Mouse (Mus musculus) kidney, adult 8-10 months (tissue): ENCODE results near the gene Gm17622.
A peak's percentile ranks its signal among the peaks of the same experiment; 100 is the strongest.

ENCODE experiments used
- DNase-seq, 2 experiments: peaks; one replicate each; pipeline ENCODE4 v3.0.0; 2022

Gene Gm17622

GRCm38 (mm10) chr13:96511893-96512292, 21.4 kb downstream of the Gm17622 start:
- DNase-seq, result no peak

- DNase-seq, result no peak
Measured at GRCm38 (mm10) chr13:96514154-96514942, 23.8 kb downstream of the Gm17622 start.

GRCm38 (mm10) chr13:96516249-96516648, 25.7 kb downstream of the Gm17622 start:
- DNase-seq, result no peak

GRCm38 (mm10) chr13:96517335-96517734, 26.8 kb downstream of the Gm17622 start:
- DNase-seq, result no peak

GRCm38 (mm10) chr13:96521294-96521693, 30.8 kb downstream of the Gm17622 start:
- DNase-seq, result no peak

GRCm38 (mm10) chr13:96527022-96527421, 36.5 kb downstream of the Gm17622 start:
- no peak for DNase-seq

GRCm38 (mm10) chr13:96527856-96528255, 37.3 kb downstream of the Gm17622 start:
- no peak for DNase-seq

GRCm38 (mm10) chr13:96528776-96529175, 38.2 kb downstream of the Gm17622 start:
- DNase-seq, result peak; percentile 34 to 37

- DNase-seq, result no peak
Measured at GRCm38 (mm10) chr13:96529542-96529941, 39.0 kb downstream of the Gm17622 start.

GRCm38 (mm10) chr13:96530064-96530463, 39.5 kb downstream of the Gm17622 start:
- no peak for DNase-seq

- peak in 1 of 2 experiments; percentile 18 for DNase-seq
Measured at GRCm38 (mm10) chr13:96532176-96532575, 41.6 kb downstream of the Gm17622 start.

- no peak for DNase-seq
Measured at GRCm38 (mm10) chr13:96533742-96534141, 43.2 kb downstream of the Gm17622 start.

- no peak for DNase-seq
Measured at GRCm38 (mm10) chr13:96536821-96537572, 46.5 kb downstream of the Gm17622 start.

GRCm38 (mm10) chr13:96538103-96538502, 47.6 kb downstream of the Gm17622 start:
- DNase-seq, result no peak
